Mouse (Mus musculus) induced T-regulatory cell, adult 2 months (primary cell): ENCODE measurements around the gene Manbal.
"Not testable (repeated sequence)": the region's sequence is repeated elsewhere in the genome, so short reads cannot be mapped to it uniquely, and the experiment has no call there.

Experiments
- DNase-seq: peaks from one replicate; pipeline ENCODE4 v3.0.0-alpha.2; 2012; ENCODE audit warnings: low read depth

The Manbal gene

DNA sequence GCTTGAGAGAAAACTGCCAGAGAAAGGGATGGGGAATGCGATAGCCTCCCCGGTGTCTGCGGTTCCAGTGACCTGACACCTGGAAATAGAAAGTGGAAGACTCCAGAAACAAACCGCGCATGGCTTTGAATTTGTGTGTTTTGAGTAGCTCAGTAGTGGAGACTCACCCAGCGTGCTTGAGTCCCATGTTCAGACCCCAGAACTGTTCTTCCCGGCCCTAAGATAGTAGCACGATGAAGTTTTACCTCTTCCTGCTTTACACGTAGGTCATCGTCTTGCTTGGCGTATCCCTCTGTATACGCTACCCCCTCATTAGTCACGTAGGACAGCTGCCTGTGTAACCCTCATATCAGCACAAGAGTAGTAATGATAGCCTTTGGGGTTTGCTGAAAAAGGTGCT, 597 bp downstream of the Manbal start:
- peak; percentile 73 for DNase-seq

DNA sequence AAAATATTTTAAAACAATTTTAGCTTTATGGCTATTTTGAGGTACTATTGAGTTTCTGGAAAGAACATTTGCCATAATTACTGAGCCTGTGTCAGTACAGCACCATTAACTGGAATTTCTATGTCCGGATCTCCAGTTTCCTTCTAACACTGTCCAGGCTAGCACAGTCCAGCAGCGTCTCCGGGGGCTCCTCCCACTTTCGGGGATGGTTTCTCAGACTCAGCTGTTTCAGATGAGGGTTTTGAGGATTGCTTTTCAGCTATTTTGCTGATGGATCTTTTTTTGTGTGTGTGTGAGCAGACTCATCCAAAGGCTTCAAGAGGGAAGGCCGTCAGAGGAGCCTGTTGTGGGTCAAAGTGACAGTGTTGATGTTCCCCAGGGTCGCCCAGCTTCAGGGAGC, 4.3 kb downstream of the Manbal start:
- no peak for DNase-seq

DNA sequence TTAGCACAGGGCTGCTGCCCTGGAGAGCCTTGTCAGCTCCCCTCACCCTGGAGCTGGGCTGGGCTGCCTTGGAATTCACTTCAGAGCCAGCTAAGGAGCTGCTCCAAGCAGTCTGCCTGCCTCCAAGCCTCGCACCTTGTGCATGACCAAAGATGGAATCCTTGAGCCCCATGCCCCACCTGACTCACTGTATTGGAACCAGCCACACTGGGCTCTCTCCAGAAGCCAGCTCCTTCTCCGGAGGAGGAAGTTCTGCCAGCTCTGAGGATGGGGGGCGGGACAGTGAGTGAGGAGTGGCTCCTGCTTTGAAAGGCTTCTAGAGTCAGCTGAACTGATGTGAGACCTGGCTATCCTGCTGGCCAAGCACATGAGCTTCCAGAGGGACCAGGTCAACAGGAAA, 6.3 kb downstream of the Manbal start:
- no peak for DNase-seq

DNA sequence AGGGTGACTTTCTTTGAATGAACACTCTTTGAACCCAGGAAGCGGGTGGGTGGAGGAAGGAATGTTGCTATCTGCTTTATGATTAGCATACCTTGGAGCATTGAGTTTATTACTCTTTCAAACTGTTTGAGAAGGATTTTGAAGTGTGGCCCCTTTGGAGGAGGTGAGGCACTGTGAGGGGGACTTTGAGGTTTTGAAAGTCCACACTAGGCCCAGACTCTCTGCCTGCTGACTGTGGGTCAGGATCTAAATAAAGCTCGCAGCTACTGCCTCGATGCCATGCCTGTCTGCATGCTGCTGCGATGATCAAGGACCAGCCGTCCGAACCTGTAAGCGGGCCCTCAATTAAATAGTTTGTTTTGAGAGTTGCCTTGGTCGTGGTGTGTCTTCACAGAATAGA, 7.7 kb downstream of the Manbal start:
- no peak for DNase-seq

DNA sequence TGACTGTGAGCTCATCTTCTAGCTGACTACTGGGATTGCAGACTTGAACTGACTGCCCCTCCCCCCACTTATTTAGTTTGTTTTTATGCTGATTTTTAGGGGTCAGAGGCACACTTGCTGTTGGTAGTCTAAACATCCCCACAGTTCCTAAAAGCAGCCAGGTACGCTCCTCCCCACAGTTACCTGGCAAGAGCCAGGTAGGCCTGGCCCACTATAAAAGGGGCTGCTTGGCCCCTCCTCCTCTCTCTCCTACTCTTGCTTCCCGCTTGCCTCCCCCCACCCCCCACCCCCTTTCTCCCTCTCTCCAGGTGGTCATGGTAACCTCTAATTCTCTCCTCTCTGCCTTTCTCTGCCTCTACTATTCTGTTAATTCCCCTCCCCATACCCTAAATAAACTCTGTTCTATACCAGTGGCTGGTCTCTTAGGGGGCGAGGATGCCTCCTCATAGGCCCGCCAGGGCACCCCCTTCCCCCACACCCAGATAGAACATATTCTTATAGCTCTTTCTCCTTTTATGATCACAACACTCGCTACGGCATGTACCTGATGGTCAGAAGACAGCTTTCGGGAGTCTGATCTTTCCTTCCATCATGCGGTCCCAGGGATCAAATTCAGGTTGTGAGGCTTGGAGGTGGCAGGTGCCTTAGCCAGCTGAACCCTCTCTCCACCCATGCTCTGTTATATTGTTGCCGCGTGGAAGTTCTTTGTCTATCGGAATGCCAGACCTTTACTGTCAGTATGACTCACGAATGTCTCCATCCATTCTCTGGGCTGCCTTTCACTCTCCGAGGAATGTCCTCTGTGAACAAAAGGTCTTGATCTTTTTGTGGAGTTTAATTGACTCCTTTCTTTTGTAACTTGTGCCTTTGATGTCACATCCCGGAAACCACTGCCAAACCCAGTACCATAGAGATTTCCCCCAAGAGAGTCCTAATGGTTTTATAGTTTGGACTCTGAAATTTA, 8.7 kb downstream of the Manbal start:
- DNase-seq = no peak

DNA sequence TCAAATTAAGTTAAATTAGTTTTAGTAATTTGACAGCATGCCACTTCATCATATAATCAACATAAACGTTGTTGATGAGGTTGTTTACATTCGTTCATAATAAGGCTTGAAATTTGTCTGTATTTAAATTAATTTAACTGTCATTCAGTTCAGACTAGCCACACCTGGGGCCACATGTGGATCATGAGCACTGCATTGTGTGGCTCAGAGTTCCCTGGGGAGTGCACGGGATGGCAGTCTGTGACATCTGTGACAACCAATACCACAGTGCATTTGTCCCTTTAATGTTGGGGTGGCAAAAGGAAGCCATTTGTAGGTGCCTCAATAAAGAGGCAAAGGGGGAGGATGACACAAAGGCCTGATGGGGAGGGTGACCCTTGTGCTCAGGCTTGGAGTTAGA, 9.6 kb downstream of the Manbal start:
- DNase-seq = no peak

DNA sequence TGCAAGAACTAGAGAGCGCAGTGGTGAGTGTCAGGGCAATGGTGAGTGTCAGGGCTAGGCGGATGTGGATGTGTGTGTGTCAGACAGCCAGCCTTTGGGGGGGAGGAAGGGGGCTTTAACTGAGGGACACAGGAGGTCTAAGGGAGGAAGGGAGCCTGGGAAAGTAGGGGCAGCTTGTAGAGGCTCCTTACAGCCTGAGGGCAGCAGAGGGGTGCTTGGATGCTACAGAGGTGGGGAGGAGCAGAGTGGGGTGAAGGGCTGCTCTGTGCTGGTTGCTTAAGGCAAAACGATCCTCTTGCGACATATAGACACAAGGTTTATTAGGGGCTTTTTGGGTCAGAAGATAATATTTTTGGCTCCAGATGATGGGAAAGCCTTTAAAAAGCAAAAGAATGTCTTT, 17.4 kb downstream of the Manbal start:
- no peak for DNase-seq

DNA sequence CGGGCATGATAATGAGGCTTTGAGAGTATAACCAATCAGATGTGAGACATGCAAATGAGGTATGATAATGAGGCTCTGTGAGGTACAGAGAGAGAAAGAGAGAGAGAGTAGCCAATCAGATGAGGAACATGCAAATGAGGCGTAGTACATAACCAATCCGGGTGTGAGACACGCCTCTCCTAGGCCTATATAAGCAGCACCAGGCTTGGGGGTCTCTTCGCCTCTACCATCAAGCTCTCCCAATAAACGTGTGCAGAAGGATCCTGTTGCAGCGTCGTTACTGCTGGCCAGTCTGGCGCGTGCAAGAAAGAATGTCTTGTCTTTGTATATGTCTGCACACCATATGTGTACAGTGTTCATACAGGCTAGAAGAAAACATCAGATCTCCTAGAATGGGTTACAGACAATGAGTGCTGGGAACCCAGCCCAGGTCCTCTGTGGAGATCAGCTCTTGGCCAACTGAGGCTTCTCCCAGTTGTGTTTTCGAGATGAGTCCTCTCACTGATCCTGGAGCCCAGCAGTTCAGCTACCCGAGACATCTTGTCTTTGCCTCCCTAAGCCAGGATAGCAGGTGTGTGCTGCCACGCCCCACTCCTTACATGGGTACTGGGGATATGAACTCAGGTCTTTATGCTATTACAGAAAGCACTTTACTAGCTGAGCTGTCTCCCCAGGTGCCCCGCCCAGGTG, 21.7 kb downstream of the Manbal start:
- DNase-seq = not testable (repeated sequence)

DNA sequence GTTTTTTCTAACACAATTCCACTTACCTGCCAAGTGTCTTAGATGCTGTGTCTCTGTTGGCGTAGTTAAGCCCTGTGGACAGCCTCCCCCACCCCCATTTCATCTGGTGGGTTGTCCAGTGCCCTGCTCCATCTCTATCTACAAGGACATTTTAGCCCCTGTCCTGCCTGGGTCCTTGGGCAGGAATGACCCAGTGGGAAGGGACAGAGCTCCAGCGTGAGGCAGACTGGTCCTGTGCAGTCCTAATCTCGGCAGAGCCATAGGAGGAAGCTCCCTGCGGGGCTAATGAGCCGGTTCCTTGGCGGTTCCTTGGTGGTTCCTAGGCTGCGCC, 22.2 kb downstream of the Manbal start:
- DNase-seq = no peak

DNA sequence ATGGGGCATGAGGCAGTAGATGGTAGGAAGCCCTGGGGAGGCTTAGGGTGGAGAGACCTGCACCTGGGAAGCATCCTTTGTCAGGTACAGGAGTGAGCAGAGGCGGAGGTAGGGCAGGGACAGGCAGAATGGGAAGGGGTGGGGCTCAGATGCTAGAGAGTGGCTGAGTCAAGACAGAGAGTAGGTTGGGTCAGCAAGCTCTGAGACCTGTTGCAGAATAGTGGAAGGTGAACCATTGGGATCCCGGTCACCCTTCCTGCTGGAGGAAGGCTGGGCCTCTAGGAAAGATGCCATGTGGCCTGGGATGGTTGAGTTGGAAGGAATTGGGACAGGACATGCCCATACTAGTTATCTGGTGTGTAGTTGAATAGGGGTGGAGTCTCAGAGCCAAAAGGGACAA, 24.9 kb downstream of the Manbal start:
- no peak for DNase-seq

DNA sequence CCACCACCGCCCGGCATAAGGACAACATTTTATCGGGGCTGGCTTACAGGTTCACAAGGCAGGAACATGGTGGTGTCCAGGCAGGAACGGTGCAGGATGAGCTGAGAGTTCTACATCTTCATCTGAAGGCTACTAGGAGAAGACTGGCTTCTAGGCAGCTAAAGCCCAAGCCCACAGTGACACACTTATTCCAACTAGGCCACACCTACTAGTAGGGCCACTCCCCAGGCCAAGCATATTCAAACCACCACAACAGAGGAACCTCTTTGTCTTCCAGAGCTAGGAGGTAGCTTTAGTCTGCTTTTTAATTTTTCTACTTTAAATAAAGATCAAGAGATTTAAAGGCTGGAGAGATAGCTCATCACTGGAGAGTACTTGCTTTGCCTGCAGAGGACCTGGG, 26.2 kb downstream of the Manbal start:
- DNase-seq = no peak

DNA sequence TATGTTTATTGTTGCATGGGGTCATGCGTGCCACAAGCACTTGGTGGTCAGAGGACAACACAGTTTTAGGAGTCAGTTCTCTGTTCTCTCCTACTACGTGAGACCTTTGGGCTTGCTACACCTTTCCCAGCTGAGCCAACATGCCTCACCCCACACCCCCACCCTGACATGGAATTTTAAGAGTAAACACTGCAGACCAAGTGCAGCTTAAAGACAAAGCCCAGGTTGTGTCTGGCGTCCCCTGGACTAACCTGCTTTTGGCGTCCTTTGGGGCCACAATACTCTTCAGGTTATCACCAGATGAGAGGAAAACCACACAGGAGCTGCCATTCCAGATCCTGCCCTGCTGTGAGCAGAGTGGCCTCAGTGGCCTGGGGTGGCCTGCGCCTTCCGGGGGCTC, 27.5 kb downstream of the Manbal start:
- DNase-seq = no peak

DNA sequence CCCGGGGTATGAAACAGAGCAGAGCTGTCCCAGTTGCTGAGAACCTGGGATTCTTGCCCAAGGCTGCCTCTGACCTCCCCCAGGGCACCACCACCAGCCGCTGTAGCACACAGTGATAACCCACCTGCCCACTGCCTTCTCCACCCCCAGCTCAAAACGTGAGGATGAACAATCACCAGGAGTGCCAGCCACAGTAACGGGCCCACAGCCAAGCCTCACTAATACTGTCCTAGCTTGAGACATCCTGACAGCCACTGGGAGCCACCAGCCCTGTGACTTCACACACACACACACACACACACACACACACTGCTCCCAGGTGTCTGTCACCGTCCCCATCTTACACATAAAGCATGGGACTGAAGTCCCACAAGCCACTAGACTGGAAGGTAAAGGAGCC, 28.0 kb downstream of the Manbal start:
- no peak for DNase-seq

DNA sequence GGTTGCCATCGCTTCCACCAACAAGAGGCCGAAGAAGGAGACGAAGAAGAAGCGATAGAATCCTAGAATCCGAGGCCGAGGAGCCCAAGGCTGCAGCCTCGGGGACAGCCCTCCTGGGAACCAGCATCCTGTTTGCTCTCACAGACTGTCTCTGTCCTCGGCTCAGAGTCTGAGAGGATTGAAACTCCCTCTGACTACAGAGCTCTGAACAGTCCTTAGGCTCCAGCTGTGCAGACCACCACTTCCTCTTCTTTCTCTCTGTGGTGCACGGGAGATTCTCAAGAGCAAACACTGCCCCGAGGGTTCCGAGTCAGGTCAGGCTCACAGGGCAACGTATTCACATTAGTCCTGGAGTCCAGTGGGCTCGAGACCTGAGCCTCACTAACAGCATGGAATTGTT, 28.6 kb downstream of the Manbal start:
- DNase-seq = no peak

DNA sequence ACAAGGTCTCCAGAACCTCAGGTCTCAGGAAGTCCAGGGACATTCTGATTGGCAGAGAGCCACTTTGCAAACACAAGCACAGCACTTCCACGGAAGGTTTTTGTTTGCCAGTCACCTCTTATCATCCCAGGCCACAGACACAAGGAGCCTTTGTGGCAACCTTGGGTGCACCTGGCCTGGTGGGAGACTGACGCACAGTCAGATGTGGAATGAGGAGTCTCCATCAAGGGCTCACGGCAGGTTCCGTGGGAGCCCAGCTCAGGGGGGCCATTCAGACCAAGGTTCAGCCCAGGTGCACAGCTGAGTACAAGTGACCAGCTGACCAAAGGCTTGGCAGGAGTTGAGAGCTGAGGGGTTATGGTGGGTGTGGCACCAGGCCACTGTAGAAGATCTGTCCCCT, 30.0 kb downstream of the Manbal start:
- DNase-seq = no peak

DNA sequence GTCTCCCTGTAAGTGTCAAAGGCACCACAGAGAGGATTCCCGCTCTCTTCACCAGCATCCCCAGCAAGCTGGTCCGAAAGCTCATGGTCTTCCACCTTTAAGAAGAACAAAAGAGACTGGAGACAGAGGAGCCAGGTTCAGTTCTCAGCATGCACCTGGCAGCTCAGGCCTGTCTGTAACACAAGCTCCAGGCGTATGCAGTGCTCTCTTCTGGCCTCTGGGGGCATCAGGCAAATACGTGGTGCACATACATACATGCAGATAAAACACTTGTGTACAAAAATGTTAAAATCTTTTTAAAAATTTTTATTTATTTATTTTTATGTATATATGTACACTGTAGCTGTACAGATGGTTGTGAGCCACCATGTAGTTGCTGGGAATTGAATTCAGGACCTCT, 31.1 kb downstream of the Manbal start:
- peak; percentile 31 for DNase-seq

DNA sequence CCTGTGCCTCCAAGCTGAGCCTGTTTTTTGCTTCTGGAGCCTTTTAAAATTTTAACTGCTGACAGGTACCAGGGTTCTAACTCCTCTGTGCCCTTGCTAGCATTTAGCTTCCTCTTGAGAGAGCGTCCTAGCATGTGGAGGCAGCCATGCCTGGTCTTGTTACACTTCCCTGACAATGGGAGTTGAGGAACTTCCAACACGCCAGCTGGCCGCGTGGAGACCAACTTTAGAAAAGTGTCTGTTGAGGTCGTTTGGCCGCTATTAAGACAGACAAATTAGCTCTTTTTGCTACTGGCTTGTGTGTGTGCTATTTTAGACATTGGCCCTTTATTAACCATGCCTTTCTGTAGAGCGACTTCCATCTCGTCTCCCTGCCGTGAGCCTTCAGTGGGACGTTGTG, 32.4 kb downstream of the Manbal start:
- DNase-seq = no peak

DNA sequence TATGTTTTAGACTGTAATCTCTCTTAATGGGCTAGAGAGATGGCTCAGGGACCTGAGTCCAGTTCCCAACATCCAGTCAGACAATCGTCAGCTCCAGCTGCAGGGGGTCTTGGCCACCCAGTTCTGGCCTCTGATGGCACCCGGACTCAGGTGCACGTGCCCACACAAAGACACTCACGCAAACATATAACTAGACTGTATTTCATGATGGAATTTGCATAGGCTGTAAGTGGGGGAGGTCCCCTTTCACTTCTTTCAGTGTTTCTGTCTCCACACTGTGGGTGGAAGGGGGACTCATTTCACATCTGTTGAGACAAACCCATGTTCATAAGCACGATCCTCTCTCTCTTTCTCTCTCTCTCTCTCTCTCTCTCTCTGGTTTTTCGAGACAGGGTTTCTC, 33.1 kb downstream of the Manbal start:
- DNase-seq = peak; percentile 82

DNA sequence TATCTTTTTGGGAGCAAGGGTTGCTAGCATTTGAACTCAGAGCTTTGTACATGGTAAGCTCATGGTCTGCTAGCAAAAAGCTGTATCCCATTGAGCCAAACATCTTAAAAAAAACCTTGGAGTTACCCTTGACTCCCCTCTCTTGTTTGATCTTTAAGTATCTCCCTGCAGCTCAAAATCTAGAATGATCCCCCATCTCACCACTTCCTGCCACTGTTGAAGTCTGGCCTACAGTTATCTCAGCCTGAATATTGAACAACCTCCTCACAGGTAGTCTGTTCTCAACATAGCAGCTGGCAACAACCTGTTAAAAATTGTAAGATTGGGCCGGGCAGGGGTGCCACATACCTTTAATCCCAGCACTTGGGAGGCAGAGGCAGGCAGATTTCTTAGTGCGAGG, 33.9 kb downstream of the Manbal start:
- peak; percentile 71 for DNase-seq

DNA sequence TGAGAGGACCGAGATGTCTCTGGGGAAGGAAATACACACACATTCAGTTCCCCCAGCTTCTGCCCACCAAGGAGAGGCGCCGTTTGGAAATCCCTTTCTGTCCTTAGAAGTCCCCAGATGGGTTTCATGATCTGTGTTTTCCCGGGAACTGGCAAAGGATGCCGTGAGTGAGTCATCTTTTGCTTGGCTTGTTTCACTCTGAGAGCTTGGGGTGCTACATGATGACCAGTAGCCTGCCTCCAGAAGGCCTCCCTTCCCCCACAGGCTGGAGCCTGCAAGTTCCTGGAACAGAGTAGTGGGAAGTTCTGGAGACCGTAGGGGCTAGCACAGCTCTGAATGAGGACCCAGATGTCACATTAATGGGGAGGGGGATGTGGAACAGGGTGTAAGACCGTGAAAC, 40.2 kb downstream of the Manbal start:
- DNase-seq = no peak

DNA sequence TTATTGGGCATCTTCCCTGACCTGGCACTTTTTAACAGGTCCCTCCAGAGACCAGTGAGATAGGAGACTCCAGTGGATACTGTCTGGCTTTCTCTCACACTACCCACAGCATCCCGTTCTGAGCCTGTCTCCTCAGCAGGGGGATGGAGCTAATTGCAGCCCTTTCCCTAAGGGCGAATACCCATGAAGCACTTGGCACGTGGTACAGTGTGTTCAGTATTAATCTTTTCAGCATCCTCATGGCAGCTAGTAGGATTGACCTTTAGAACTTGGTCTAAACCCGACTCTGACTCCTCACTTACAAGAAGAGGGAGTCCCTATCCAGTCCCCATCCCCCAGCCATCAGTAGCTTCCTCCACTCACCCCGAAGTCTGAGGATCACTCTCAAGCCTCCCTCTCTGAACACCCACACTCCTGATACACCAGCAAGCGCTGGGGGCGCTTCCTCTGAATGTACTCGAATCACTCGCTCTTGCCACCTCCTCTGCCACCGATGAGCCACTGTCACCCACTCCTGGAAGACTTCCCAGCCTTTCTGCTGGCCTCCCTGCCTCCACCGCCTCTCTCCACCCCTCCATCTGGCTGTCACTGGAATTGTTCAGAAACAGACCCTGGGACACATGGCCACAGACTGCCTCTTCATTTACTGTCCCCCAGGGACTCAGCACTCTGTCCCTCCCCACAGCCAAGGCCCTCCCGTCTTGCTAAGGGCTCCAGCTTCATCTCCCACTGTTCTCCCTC, 42.6 kb downstream of the Manbal start:
- DNase-seq = no peak

DNA sequence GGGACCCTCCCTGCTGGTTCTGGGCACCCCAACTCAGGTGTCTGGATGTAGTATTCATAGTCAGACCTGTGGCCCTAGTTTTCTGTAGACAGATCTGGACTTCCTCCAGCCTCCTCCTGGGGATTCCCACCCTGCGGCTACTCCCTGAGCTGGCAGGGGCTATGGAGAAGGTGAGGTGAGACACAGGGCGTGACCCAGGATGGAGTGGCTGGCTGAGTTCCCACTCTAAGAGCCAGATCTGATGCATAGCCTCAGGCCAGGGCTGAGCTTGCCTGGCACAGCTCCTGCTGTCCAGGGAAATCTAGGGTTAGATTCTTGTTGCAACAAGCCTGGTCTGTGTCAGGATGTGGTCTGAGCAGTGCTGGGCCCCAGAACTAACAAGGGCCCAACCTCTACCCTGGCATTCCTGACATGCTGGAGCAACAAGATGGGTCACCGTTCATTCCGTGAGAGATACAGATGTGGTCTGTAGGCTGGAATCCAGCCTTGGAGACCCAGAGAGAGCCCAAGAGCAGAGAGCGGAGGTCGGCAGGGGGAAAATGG, 43.8 kb downstream of the Manbal start:
- no peak for DNase-seq

DNA sequence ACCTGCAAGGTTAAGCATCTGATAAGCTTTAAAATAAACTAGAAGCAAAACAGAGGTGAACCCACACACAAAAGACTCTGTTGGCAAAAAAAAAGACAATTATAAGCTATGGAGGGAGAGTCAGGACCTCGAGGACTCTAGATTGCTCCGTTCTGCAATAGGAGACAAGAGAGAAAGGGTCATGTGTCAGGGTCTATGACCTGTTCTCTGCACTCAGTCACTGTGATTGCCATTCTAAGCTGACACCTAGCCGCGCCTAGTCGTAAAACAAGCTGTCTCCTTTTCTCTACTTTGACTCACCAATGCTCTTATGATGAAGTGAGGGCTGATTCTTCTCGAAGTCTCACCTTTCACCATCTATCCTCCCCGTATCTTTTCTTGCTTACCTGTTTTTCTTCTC, 45.1 kb downstream of the Manbal start:
- DNase-seq = no peak
